Mouse (Mus musculus) limb, embryonic 14.5 days (tissue): ENCODE results near the gene Ajap1. TPM values are rescaled to one million over a fixed set of nuclear protein-coding genes. Genes with fewer than 3 reads are reported as not detected.

ENCODE experiments used
- ATAC-seq: fragments of 200-750 bp; cut with Nextera tagmentation; 2 replicates; pipeline ENCODE4 v1.8.0; 2017; ENCODE audit warnings: low read depth, moderate number of reproducible peaks, moderate TSS enrichment; ENCODE audit not compliant: low FRiP score
- DNase-seq: peaks from one replicate; pipeline ENCODE4 v3.0.0-alpha.2; 2015; ENCODE audit warnings: low spot score
- H3K27ac ChIP-seq: fragments of 300-500 bp; sonication (generic); replicated peaks from 2 replicates; pipeline ENCODE4 v1.5.1; 2014; ENCODE audit warnings: low read depth, mild to moderate bottlenecking, low read length, moderate library complexity, mixed read lengths
- H3K27me3 ChIP-seq: fragments of 300-500 bp; sonication (generic); 2 replicates; pipeline ENCODE4 v1.6.1; 2014; ENCODE audit warnings: low read length, mixed read lengths; ENCODE audit not compliant: control insufficient read depth, insufficient read depth
- H3K36me3 ChIP-seq: fragments of 300-500 bp; sonication (generic); 2 replicates; pipeline ENCODE4 v1.6.1; 2014; ENCODE audit warnings: mild to moderate bottlenecking, low read length, moderate library complexity, mixed read lengths; ENCODE audit not compliant: control insufficient read depth, insufficient read depth
- H3K4me1 ChIP-seq: fragments of 300-500 bp; sonication (generic); 2 replicates; pipeline ENCODE4 v1.6.1; 2014; ENCODE audit warnings: antibody characterized with exemption, low read length, mixed read lengths; ENCODE audit not compliant: control insufficient read depth, insufficient read depth
- H3K4me2 ChIP-seq: fragments of 300-500 bp; sonication (generic); replicated peaks from 2 replicates; pipeline ENCODE4 v1.6.1; 2014; ENCODE audit warnings: low read depth, mild to moderate bottlenecking, low read length, moderate library complexity; ENCODE audit not compliant: severe bottlenecking
- H3K4me3 ChIP-seq: fragments of 300-500 bp; sonication (generic); replicated peaks from 2 replicates; pipeline ENCODE4 v1.5.1; 2014; ENCODE audit warnings: low read length
- H3K9ac ChIP-seq: fragments of 300-500 bp; sonication (generic); 2 replicates; pipeline ENCODE4 v1.6.1; 2014; ENCODE audit warnings: mild to moderate bottlenecking, low read depth, low read length, moderate library complexity; ENCODE audit not compliant: severe bottlenecking
- H3K9me3 ChIP-seq: fragments of 300-500 bp; sonication (generic); 2 replicates; pipeline ENCODE4 v1.6.1; 2016; ENCODE audit warnings: low read length; ENCODE audit not compliant: control insufficient read depth
- POLR2A ChIP-seq: fragments of 200-500 bp; IDR thresholded peaks from 2 replicates; pipeline ENCODE4 v1.8.0; 2012; ENCODE audit warnings: inconsistent platforms, mild to moderate bottlenecking, moderate library complexity, borderline replicate concordance; ENCODE audit not compliant: insufficient read depth, insufficient read length; ENCODE audit errors: extremely low read depth
- WGBS: fragments of 180-500 bp; shearing (Covaris S2); extraction: QIAGEN DNeasy Blood & Tissue Kit; methylation state at CpG from one replicate; pipeline ENCODE4 v1.1.7; 2014; 5-methylcytosine and 5-hydroxymethylcytosine counted together
- polyA plus RNA-seq, 2 experiments: library from polyadenylated mRNA; depleted of rRNA in 1 of 2; stranded (reverse) in 1 of 2; unstranded in 1 of 2; fragments of >200 nt; fragmentation: Nextera tagmentation in 1 of 2; extraction: Ambion mirVana in 1 of 2; gene quantifications; 2 replicates each; pipeline versions ENCODE4 v1.2.1 to v1.2.3; 2012 to 2014

Gene Ajap1
- polyA plus RNA-seq, 2 experiments = 0.41 to 1.6 TPM

DNA sequence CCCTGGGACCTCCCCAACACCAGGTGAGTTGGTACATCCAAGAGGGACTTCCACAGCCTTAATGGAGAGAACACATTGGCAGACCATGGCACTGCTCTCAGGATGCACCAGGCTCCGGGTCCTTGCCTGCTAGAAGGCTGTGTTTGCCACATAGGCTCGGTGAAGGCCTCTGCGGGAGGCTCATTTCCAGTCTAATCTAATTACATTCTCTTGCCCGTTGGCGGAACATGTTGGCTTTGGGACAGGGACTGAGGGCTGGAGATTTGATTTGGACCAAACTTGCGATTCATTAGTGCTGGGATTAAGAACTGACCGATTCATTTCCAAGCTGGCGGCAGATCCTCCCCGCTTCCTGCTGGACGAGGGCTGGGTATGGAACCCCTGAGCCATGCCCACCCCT is 101.7 kb downstream of the Ajap1 start:
- Histone ChIP-seq H3K27ac (no peak overlapping the region), H3K36me3 (no peaks in the 10 kb centered on the region), H3K4me1 (no peaks in the 10 kb centered on the region), H3K4me3 (no peak overlapping the region), H3K27me3 (no peaks in the 10 kb centered on the region), H3K9me3 (no peaks in the 10 kb centered on the region), H3K9ac (no peak overlapping the region), H3K4me2 (no peak overlapping the region)
- no peak for TF ChIP-seq POLR2A
- WGBS = 83% methylated on average over 10 of the region's 10 CpGs
- no peak for ATAC-seq
- DNase-seq = no peak

DNA sequence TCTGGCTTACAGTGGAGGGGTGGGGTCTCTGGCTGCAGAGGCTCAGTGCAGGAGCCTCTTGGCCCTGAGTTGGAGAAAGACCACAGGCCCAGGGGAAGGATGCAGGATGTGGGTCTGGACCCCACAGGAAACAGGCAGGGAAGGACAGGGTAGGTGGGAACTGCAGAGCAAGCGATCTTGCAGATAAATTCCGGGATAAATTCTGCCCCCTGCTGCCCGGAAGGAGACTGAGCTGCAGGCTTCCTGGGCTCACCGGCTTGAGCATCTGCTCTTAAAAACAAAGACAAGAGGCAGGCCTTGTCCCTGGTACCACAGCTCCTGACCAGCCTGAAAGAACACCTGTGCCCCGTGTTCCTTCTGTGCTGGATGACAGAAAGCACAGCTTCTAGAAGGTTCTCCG is 104.6 kb downstream of the Ajap1 start:
- DNase-seq (no peak), ATAC-seq (no peak)
- TF ChIP-seq POLR2A = no peak
- Histone ChIP-seq H3K4me1 (no peaks in the 10 kb centered on the region), H3K4me2 (no peak overlapping the region), H3K36me3 (no peaks in the 10 kb centered on the region), H3K4me3 (no peak overlapping the region), H3K27ac (no peak overlapping the region), H3K9me3 (no peaks in the 10 kb centered on the region), H3K27me3 (no peaks in the 10 kb centered on the region), H3K9ac (no peak overlapping the region)
- 15% methylated on average over 6 of the region's 6 CpGs for WGBS

DNA sequence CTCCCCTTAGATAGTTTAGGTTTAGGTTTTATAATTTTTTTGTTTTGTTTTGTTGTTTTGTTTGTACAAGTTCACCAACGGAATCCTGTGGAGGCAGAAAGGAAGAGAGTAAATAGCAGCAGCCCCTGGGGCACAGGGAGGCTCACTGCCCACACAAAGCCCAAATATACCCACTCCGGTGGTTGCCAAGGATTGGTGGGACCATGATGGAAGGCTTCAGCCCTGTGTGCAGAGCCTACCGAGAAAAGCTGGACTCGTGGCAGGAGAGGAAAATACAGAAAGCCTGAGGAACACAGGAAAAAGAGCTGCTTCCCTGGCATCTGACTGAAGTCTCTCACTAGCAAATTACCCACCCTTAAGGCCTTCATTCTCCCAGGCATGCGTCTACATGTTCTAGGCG is 108.4 kb downstream of the Ajap1 start:
- no peak overlapping the region for H3K4me3 ChIP-seq
- 67% methylated on average over 6 of the region's 6 CpGs for WGBS
- H3K4me2 ChIP-seq = no peak overlapping the region
- ATAC-seq (no peak), DNase-seq (no peak)
- no peaks in the 10 kb centered on the region for H3K27me3 ChIP-seq
- no peaks in the 10 kb centered on the region for H3K9me3 ChIP-seq
- no peaks in the 10 kb centered on the region for H3K4me1 ChIP-seq
- no peak for TF ChIP-seq POLR2A
- no peak overlapping the region for H3K9ac ChIP-seq
- H3K27ac ChIP-seq = no peak overlapping the region
- no peaks in the 10 kb centered on the region for H3K36me3 ChIP-seq

DNA sequence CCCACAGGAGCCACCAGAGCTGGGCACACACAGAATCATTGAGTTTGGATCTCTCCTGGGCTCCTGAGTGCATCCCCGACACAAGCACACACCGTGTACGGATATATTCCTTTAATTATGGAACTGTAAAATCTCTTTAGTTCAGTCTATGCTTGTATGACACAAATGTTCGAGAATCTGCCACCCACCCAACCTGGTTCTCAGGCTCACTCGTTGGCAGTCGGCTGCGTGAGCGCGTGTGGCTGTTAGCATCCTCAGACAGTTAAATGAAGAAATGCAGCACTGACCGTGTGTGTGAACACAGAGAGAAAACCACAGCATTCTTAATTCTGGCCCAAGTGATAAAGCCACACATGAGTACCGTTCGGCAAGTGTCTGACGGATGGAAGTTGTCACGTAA is 109.5 kb downstream of the Ajap1 start:
- no peak overlapping the region for H3K4me2 ChIP-seq
- WGBS = 89% methylated on average over 14 of the region's 14 CpGs
- DNase-seq (no peak), ATAC-seq (no peak)
- H3K4me3 ChIP-seq = no peak overlapping the region
- TF ChIP-seq POLR2A = no peak
- H3K9me3 ChIP-seq = no peaks in the 10 kb centered on the region
- H3K27ac ChIP-seq = no peak overlapping the region
- no peaks in the 10 kb centered on the region for H3K27me3 ChIP-seq
- H3K4me1 ChIP-seq = no peaks in the 10 kb centered on the region
- no peak overlapping the region for H3K9ac ChIP-seq
- H3K36me3 ChIP-seq = no peaks in the 10 kb centered on the region

DNA sequence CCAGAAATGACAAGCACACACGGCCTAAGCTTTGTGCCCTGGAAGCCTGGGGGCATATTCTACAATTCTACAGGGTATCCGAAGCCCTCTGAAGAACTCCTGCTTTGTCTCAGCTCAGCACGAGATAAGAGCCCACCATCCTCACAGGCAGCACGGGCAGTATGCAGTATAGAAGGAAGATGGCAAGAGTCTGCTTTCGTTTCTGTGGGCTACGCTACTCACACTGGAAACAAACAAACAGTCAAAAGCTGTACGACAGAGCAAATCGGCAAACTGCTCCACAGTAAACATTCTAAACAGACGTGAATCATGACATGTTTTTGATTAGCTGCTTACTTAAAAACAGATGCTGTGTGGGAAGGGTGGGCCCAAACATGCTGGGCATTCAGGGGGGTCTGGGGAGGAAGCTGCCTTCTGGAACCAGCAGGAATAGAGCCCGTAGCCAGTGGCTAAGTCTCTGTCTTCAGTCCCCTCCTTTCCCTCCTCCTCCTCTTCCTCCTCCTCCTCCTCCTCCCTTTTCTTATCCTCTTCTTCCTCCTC is 113.9 kb downstream of the Ajap1 start:
- 23% methylated on average over 10 of the region's 10 CpGs for WGBS
- H3K4me2 ChIP-seq = no peak overlapping the region
- ATAC-seq = no peak

More for the DNA sequence above, 113.9 kb downstream of the Ajap1 start:
- no peaks in the 10 kb centered on the region for H3K36me3 ChIP-seq
- H3K9me3 ChIP-seq = no peaks in the 10 kb centered on the region
- no peaks in the 10 kb centered on the region for H3K4me1 ChIP-seq
- no peak overlapping the region for H3K9ac ChIP-seq
- no peak overlapping the region for H3K27ac ChIP-seq
- no peaks in the 10 kb centered on the region for H3K27me3 ChIP-seq
- TF ChIP-seq POLR2A = no peak
- peak; percentile 33 for DNase-seq
- H3K4me3 ChIP-seq = no peak overlapping the region
